Mouse (Mus musculus): ENCODE results near the gene Filip1l. TPM values are rescaled to one million over a fixed set of nuclear protein-coding genes. Genes with fewer than 3 reads are reported as not detected.

Filip1l gene
- polyA plus RNA-seq (2017; shearing (Covaris generic)), result 100 to 1,000 TPM in 1 of 2 experiments, 10 to 100 TPM in 1; 16.4 to 106 TPM

GRCm38 (mm10) chr16:57352751-57353150 lies at the start of gene Filip1l:
Gene Filip1l (plus strand): TSS chr16:57353093.

GRCm38 (mm10) chr16:57606444-57607227 lies 253.7 kb downstream of the Filip1l start, which contains the start of gene Cmss1:
Gene Cmss1 (minus strand): TSS chr16:57606864.

Other genes starting within 250 kb of the Filip1l start
- 10 to 100 TPM; 44.2 to 55.9 TPM for gene Tomm70a, start 231.4 kb upstream of the Filip1l start, polyA plus RNA-seq (2017; shearing (Covaris generic))
- 10 to 100 TPM; 31.8 to 44.4 TPM for gene Nit2, start 185.8 kb upstream of the Filip1l start, polyA plus RNA-seq (2017; shearing (Covaris generic))
- 10 to 100 TPM; 20.8 to 28.3 TPM for gene Tbc1d23, start 121.6 kb upstream of the Filip1l start, polyA plus RNA-seq (2017; shearing (Covaris generic))
- gene Tmem30c, start 60.2 kb upstream of the Filip1l start, polyA plus RNA-seq (2017; shearing (Covaris generic)), result under 1 TPM in 1 of 2 experiments, not detected in 1; 0.11 TPM